Mouse (Mus musculus): ENCODE data around the gene Cacna1s. TPM values are rescaled to one million over a fixed set of nuclear protein-coding genes. Genes with fewer than 3 reads are reported as not detected.

The Cacna1s gene
- polyA plus RNA-seq, 1 experiment = 3.4 TPM

DNA sequence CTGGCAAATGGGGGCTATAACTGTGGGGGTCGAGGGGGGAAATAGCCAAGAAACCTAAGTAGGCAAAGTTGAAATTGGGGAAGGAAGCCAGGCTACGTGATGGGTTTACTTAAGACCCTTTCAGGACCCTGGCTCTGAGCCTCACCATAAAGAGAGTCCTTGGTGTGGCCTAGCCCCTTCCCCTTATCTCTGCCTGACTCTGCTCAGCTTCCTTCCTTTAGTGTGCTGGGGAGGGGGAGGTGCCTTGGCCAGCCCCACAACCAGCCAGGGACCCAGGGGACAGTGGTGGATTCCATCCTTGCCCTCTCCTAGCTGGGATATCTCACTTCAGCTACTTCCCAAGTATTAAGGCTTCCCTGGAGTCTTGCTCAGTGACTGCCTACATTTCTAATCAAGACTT, 82.0 kb downstream of the Cacna1s start:
- H3K4me1 ChIP-seq (ENCODE audit: control insufficient read depth, insufficient read depth, insufficient read length, low read length) = peaks cover 2% of the 10 kb centered on the region; the same call in 1 of the 2 replicates
- H3K4me3 ChIP-seq (ENCODE audit: insufficient read depth, low read depth, low read length) = no peak overlapping the region
- H3K27ac ChIP-seq (replicated peaks; ENCODE audit: low read depth, low read length) = no peak overlapping the region

DNA sequence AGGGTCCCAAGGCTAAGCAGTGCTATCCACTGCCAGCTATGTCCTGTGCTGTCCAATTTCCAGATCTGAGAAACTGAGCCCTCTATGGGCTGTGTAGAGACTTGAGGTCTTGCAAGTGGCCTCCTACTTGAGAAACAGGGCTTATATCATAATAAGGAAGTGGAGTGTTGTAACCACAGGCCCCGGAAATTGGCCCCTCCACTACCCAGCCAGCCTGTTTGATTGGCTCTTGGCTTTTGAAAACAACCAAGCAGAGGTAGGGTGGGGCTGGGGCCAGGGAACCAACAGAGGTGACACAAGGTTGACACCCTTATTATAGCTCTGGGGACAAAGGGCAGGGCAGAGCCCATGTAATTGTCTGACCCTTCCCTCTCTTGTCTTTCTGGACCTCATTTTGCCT, 82.5 kb downstream of the Cacna1s start:
- Histone ChIP-seq H3K4me1 (ENCODE audit: control insufficient read depth, insufficient read depth, insufficient read length, low read length) (peaks cover 2% of the 10 kb centered on the region; the same call in 1 of the 2 replicates), H3K4me3 (ENCODE audit: insufficient read depth, low read depth, low read length) (no peak overlapping the region), H3K27ac (replicated peaks; ENCODE audit: low read depth, low read length) (0 out of 2 replicates have a peak overlapping the region, but pooled peaks have one; percentile 21)

DNA sequence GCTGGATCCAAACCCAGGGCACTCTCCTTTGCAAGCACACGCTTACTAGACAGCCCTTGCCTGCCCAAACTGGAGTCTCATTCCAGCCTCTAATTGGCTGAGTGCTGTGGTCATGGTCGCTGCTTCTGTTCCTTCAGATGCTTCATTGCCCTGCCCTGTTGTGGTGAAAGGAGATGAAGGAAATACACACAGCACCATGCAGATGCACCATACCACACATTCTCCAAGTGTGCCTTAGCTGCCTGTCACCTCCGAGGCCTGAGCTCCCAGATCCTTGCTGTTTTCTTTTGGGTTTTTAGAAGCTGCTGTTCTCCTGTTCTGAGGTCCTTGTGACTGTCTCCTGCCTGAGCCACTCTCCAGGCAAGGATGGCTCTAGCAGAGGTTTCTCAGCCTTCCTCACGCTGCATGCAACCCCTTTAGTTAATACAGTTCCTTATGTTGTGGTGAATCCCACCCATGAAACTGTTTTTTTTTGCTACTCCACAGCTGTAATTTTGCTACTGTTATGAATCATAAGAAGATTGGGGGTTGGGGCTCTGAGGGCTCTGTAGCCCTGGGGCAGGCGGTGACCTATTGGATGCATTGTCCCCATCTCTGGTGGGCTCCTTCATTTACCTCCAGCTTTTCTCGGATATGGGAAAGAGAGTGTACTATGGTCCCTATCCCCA, 83.4 kb downstream of the Cacna1s start:
- Histone ChIP-seq H3K4me3 (ENCODE audit: insufficient read depth, low read depth, low read length) (no peak overlapping the region), H3K27ac (replicated peaks; ENCODE audit: low read depth, low read length) (peak overlapping the region; percentile 19; the same call in 1 of the 2 replicates), H3K4me1 (ENCODE audit: control insufficient read depth, insufficient read depth, insufficient read length, low read length) (peaks cover 2% of the 10 kb centered on the region; the same call in 1 of the 2 replicates)

DNA sequence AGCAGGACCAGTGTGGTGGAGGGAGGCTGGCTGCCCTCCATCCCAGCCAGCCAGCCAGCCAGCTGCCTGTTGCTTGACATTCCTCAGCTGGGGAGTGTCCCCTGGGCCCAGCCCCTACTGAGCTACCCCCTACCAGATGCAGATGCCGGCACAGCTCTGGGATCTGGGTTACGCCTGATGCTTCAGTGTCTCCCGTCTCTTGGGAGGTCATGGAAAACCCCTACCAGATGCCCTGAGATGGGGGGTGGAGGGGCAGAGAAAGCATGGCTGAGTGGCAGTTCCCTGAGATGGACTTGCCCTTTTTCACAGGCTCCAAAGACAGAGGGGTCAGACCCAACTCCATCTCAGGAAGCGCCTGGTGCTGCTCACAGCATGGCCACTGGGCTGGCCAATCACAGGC, 84.0 kb downstream of the Cacna1s start:
- peaks cover 2% of the 10 kb centered on the region; the same call in 1 of the 2 replicates for H3K4me1 ChIP-seq (ENCODE audit: control insufficient read depth, insufficient read depth, insufficient read length, low read length)
- H3K27ac ChIP-seq (replicated peaks; ENCODE audit: low read depth, low read length) = no peak overlapping the region
- no peak overlapping the region for H3K4me3 ChIP-seq (ENCODE audit: insufficient read depth, low read depth, low read length)

DNA sequence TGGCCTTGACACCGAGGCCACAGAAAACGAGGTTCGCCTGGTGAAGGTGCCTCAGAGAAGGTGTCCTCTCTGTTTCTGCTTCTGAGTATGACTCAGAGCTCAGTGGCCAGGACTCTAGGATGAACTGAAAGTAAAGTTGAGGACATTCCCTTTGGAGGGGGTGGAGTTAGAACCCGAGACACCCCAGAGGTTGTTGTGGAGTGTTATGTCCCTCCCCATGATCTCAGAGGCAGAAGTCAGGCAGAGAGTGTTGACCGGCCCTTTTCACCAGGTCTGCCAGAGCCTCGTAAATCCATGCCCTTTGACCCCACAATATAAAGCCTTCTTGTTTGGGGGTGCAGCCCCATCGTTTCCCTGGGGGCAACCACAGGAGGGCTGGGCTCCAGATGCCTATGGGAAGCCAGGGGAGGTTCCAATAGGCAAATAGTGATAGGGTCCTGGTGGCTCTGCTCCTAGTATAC, 84.6 kb downstream of the Cacna1s start:
- no peak overlapping the region for H3K4me3 ChIP-seq (ENCODE audit: insufficient read depth, low read depth, low read length)
- H3K27ac ChIP-seq (replicated peaks; ENCODE audit: low read depth, low read length) = no peak overlapping the region
- H3K4me1 ChIP-seq (ENCODE audit: control insufficient read depth, insufficient read depth, insufficient read length, low read length) = peaks cover 2% of the 10 kb centered on the region; the same call in 1 of the 2 replicates

DNA sequence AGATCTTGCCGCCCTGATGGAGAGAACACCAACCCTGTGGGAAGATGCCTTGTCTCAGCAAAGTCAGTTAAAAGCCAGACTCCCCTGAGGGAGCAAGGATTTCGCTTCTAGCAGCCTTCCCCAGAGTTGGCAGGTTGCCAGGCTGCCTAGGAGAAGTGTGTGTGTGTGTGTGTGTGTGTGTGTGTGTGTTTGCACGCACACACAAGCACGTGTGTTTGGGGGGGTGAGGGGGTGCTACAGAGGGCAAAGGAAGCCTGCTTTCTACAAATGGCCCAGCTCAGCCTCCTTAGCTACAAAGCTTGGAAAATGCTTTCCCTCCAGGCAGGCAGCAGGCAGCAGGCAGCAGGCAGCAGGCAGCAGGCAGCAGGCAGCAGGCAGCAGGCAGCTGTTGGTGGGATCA, 85.0 kb downstream of the Cacna1s start:
- Histone ChIP-seq H3K4me1 (ENCODE audit: control insufficient read depth, insufficient read depth, insufficient read length, low read length) (peaks cover 2% of the 10 kb centered on the region; the same call in 1 of the 2 replicates), H3K4me3 (ENCODE audit: insufficient read depth, low read depth, low read length) (no peak overlapping the region), H3K27ac (replicated peaks; ENCODE audit: low read depth, low read length) (no peak overlapping the region)

DNA sequence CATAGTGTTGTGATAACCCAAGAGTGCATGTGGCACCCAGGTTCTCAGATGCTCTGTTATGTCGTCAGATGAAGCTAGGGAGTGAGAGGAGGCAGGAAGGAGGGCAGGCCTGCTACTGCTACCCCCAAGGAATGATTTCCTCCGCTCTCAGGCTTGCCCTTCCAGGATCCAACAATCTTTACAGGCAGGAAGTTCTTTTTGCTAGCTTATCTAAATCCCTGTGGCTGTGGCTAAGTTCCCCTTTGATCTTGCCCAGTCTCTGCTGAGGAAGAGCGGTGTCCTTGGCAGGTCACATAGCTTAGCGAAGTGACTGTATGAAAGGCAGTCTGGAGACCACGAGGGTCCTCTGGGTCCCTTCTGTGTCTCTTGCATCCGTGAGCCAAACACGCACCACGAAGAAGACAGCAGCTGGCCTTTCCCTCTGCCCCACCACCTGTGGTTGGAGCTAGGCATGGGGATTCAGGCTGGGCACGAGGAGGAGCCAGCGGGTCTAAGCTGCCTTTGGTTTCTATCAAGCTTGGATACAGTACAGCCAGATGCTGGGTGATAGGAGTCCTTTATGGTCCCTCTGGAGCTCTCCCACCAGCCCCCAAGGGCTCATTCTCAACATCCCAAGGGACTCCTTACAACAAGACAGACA, 85.8 kb downstream of the Cacna1s start:
- peaks cover 2% of the 10 kb centered on the region; the same call in 1 of the 2 replicates for H3K4me1 ChIP-seq (ENCODE audit: control insufficient read depth, insufficient read depth, insufficient read length, low read length)
- no peak overlapping the region; the same call in 1 of the 2 replicates for H3K27ac ChIP-seq (replicated peaks; ENCODE audit: low read depth, low read length)
- no peak overlapping the region for H3K4me3 ChIP-seq (ENCODE audit: insufficient read depth, low read depth, low read length)

DNA sequence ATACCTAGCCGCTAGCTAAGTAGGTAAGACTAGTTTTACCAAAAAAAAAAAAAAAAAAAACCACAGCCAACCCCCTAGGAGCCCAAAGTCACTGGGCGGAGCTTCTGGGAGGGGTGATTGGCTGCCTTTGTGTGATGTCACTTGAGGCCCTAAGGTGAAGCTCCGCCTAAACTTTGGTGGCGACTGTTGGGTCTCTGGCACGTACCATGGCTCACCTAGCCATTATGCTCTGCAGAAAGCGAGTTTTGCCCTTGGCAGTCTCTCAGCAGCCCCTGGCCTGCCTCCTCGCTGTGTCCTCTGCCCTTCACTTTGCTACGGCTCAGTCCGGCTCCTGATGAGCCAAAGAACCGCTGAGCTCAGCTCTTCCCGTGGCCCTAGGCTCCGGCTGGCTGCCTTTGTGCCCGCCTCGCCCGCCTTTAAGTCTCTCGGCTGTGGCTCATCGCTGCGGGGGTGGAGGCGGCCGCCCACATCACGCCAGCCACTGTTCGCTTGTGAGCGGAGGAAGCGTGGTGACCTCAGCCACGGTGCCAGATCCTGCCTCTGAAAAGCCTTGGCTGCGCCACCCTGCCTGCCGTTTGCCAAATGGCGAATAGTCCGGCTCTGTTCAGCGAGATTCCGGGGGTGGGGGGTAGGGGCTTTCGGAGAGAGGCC, 87.6 kb downstream of the Cacna1s start:
- peak overlapping the region; percentile 93 for H3K27ac ChIP-seq (replicated peaks; ENCODE audit: low read depth, low read length)
- H3K4me1 ChIP-seq (ENCODE audit: control insufficient read depth, insufficient read depth, insufficient read length, low read length) = no peaks in the 10 kb centered on the region; the same call in 1 of the 2 replicates
- peak overlapping the region; percentile 74 for H3K4me3 ChIP-seq (ENCODE audit: insufficient read depth, low read depth, low read length)

DNA sequence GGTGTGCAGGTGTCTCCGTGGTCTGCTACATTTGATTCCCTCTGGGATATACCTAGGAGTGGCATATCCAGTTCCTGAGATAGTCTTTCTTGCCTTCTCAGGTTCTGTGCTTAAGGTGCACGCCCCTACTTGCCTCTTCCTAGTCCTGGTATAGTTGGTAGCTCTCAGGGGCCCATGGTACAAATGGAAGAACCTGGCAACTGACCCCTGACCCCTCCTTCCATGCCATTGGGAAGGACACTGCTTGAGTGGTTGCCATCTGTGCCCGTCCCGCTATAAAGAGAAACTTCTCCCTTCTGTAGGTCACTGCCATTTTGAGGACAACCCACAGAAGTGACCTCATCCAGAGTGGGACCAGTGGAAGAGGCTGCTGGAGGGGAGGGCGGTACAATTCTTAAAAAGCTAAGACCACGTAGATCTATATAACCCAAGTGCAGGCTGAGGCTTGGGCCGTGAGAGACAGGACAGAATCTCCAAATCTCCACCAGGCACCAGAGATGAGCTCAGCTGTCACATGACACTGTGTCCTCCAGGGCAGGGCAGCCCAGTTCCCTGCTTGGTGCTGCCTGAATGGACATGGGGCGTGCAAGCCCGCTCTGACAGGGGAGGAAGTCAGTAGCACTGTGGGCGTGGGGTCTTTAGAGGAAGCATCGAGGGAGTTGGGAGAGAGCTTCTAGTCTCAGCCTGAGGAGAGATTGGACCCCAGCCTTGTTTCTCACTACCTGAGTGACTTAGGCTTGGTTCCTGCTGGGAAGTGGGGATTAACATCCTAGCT, 88.8 kb downstream of the Cacna1s start:
- Histone ChIP-seq H3K27ac (replicated peaks; ENCODE audit: low read depth, low read length) (peak overlapping the region; percentile 4), H3K4me1 (ENCODE audit: control insufficient read depth, insufficient read depth, insufficient read length, low read length) (no peaks in the 10 kb centered on the region; the same call in 1 of the 2 replicates), H3K4me3 (ENCODE audit: insufficient read depth, low read depth, low read length) (no peak overlapping the region)

DNA sequence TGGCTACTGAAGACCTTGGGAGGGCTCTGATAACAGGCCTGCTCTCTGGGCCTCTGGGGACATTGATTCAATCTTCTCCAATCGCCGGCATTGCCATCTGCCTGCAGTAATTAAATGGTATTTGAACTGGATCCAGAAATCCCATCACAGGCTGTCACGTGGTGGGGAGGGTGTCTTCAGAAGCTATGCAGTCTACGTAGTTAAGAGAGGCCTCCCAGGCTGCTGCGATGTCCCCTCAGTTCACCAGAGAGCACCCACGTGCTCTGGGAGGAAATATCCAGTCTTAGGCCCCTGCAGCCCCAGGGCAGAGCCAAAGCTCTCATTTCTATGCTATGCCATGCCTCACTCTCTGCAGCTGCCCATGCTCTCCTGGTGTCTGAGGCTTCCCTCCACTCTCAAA, 89.8 kb downstream of the Cacna1s start:
- no peak overlapping the region for H3K27ac ChIP-seq (replicated peaks; ENCODE audit: low read depth, low read length)
- H3K4me3 ChIP-seq (ENCODE audit: insufficient read depth, low read depth, low read length) = no peak overlapping the region
- H3K4me1 ChIP-seq (ENCODE audit: control insufficient read depth, insufficient read depth, insufficient read length, low read length) = no peaks in the 10 kb centered on the region

DNA sequence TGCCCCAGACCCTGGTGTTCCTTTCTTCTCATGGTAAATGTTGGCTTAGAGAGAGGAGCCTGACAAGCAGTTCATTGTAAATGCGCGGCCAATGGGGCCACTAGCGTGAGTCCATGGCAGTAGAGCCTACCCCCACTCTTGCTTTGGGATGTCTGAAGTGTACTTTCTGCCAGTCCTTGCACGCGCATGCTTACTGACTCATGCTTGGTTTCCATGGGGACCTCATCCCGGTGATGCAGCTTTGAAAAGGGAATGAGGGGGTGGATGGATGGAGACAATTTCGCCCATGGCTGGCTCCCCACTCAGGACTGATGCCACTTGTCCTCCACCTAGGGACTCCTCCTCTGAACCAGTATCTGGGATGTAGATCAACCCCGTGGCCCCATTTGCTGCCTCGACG, 91.0 kb downstream of the Cacna1s start:
- Histone ChIP-seq H3K27ac (replicated peaks; ENCODE audit: low read depth, low read length) (no peak overlapping the region), H3K4me3 (ENCODE audit: insufficient read depth, low read depth, low read length) (no peak overlapping the region), H3K4me1 (ENCODE audit: control insufficient read depth, insufficient read depth, insufficient read length, low read length) (no peaks in the 10 kb centered on the region)

DNA sequence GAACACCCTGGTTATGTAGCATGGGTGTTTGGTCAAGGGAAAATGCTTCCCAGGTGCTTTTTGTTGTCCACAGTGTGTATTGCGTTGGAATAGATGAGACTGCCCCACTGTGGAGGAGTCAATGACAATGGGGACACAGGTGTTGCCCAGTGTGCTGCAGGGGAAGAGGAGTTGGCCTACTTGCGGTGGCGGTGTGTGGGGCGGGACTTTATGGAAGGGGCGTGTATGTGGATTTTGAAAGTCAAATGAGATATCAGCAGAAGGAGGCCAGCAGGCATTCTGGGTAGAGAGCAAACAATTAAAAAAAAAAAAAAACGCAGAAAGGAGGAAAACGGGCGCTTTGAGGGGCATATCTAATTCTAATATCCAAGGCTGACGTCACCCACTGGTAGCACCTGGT, 97.2 kb downstream of the Cacna1s start:
- H3K4me1 ChIP-seq (ENCODE audit: control insufficient read depth, insufficient read depth, insufficient read length, low read length) = no peaks in the 10 kb centered on the region
- H3K27ac ChIP-seq (replicated peaks; ENCODE audit: low read depth, low read length) = no peak overlapping the region
- H3K4me3 ChIP-seq (ENCODE audit: insufficient read depth, low read depth, low read length) = no peak overlapping the region

DNA sequence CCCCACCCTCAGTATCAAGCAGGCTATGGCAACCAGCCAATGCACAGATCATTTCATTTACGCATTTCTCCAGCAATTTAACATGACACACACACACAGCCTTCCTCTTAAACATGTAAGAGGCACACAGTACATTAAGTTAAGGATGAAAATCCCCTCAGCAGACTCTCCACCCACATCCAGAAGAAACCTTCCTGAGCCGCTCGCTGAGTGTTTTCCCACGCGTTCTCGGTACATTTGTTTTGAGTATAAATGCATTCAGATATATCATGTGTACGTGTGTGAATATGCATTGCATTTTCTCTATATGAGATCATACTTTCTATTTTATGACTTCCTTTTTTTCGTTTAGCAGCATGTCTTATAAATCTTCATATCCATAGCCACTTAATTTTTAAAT, 98.8 kb downstream of the Cacna1s start:
- H3K27ac ChIP-seq (replicated peaks; ENCODE audit: low read depth, low read length) = no peak overlapping the region
- H3K4me1 ChIP-seq (ENCODE audit: control insufficient read depth, insufficient read depth, insufficient read length, low read length) = no peaks in the 10 kb centered on the region
- no peak overlapping the region for H3K4me3 ChIP-seq (ENCODE audit: insufficient read depth, low read depth, low read length)

DNA sequence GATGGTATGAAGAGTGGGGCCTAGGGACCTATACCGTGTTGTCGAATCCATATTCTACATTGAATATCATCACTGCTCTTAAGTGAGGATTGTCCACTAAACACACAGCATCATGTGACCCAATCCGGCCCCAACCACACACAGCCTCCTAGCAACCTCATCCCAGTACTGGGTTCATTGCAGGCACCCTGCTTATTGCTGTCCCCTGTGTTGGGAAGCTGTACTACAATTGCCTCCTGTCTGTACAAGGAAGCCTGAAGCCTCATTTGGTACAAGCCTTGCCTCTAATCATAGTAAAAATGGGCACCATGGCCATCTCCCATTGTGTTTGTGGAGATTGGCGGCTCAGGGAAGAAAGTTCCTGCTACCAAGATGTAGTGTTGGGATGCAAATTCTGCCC, 103.8 kb downstream of the Cacna1s start:
- Histone ChIP-seq H3K4me1 (ENCODE audit: control insufficient read depth, insufficient read depth, insufficient read length, low read length) (no peaks in the 10 kb centered on the region), H3K4me3 (ENCODE audit: insufficient read depth, low read depth, low read length) (no peak overlapping the region), H3K27ac (replicated peaks; ENCODE audit: low read depth, low read length) (no peak overlapping the region)

DNA sequence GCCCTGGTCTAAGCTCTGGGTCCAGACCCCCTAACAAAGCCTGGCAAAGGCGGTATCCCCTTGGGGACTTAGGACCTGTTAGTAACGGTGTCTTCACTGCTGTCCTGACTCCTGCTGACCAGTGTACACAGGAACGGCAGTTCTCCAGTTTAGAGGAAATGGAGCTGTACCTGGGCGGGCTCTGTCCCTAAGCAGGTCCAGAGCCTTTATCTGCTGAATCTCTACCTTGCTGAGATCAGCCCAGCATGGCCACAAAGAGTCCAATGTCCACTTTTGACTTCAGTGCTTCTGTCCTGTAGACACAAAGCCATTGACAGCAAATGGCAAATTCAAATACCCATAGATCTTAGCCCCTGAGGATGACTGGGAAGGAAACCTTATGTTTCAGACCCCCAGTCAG, 104.4 kb downstream of the Cacna1s start:
- Histone ChIP-seq H3K4me1 (ENCODE audit: control insufficient read depth, insufficient read depth, insufficient read length, low read length) (no peaks in the 10 kb centered on the region), H3K4me3 (ENCODE audit: insufficient read depth, low read depth, low read length) (no peak overlapping the region), H3K27ac (replicated peaks; ENCODE audit: low read depth, low read length) (no peak overlapping the region)

All from brown adipose tissue, adult 24 weeks (tissue).